Mouse (Mus musculus): ENCODE data around the gene Alpk1. TPM values are rescaled to one million over a fixed set of nuclear protein-coding genes. Genes with fewer than 3 reads are reported as not detected.
"Not testable (repeated sequence)": the region's sequence is repeated elsewhere in the genome, so short reads cannot be mapped to it uniquely, and the experiment has no call there.

The Alpk1 gene
- polyA plus RNA-seq, 1 experiment from 2014 or later, result 0.80 TPM

DNA sequence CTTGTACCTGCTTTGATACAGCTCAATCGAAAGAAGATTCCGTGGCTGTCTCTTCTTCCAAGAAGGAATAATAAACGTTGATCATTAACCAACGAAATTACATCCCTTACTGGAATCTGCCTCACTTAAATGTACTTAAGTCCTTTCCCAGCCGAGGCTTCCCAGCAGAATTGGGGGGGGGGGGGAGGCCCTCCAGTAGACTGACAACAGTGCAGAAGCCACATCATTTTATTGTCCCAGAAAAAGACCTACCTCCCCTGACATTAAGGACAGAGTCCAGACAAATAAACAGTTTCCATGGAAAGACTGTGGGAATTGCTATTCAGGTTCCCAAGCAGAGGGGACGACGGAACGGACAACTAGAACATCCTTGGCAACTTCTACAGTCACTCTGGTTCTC lies 8.6 kb upstream of the Alpk1 start:
- no peak overlapping the region for H3K27ac ChIP-seq (replicated peaks)
- H3K4me3 ChIP-seq, result peak overlapping the region; percentile 55
- 0 out of 2 replicates have a peak, but pooled peaks have one; percentile 2 for ATAC-seq (ENCODE audit: low read depth)
- no peaks in the 10 kb centered on the region for H3K9me3 ChIP-seq
- H3K9ac ChIP-seq, result no peak overlapping the region
- 17% methylated on average over 8 of the region's 8 CpGs for WGBS
- H3K27me3 ChIP-seq, result peaks cover 58% of the 10 kb centered on the region
- H3K36me3 ChIP-seq, result no peaks in the 10 kb centered on the region
- peak overlapping the region; percentile 82 for H3K4me2 ChIP-seq
- H3K4me1 ChIP-seq (replicated peaks), result peaks cover 24% of the 10 kb centered on the region

DNA sequence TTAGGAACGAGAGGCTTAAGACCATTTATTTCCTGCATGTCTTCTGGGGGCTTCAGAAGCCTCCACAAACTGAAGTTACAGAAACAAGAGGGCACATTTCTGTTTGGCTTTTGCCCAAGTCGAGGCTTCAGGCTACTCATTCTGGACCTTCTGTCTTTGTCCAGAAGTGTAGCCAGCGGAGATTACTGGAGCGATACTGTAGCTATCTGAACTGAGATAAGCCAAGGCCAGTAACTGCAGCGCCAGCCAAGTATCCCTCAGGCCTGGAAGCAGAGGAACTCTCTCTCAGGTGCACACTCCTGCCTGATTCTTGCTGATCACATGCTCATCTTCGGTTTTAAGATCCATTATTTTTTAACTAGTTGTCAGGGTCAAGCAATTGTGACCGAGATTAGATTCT lies 7.7 kb upstream of the Alpk1 start:
- no peak overlapping the region for H3K4me2 ChIP-seq
- no peaks in the 10 kb centered on the region for H3K9me3 ChIP-seq
- ATAC-seq (ENCODE audit: low read depth), result no peak
- 56% methylated on average over 7 of the region's 7 CpGs for whole genome bisulfite sequencing
- no peak overlapping the region for H3K4me3 ChIP-seq
- no peak overlapping the region for H3K27ac ChIP-seq (replicated peaks)
- H3K27me3 ChIP-seq, result peaks cover 58% of the 10 kb centered on the region
- H3K36me3 ChIP-seq, result no peaks in the 10 kb centered on the region
- no peak overlapping the region for H3K9ac ChIP-seq
- H3K4me1 ChIP-seq (replicated peaks), result peaks cover 24% of the 10 kb centered on the region

DNA sequence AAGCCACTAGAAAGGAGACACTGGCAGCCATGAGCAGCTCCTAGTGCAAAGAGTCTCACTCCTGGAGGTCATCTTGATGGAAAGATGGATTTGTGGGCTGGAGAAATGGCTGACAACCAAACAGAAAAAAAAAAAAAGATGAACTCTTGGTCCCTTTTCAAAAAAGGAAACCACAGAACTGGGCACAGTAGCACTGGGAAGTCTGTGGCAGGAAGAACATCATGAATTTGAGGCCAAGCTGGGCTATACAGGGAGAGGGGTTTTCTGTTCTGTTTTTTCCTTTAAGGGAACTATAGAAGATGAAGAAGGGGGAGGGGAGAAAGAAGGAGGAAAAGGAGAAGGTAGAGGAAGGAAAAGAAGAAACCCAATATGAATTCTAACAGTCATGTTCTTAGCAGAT lies 6.7 kb upstream of the Alpk1 start:
- Histone ChIP-seq H3K4me3 (no peak overlapping the region), H3K9me3 (no peaks in the 10 kb centered on the region), H3K36me3 (no peaks in the 10 kb centered on the region), H3K27ac (replicated peaks) (no peak overlapping the region), H3K4me1 (replicated peaks) (peaks cover 24% of the 10 kb centered on the region), H3K27me3 (peaks cover 53% of the 10 kb centered on the region), H3K4me2 (no peak overlapping the region), H3K9ac (no peak overlapping the region)
- ATAC-seq (ENCODE audit: low read depth), result no peak

DNA sequence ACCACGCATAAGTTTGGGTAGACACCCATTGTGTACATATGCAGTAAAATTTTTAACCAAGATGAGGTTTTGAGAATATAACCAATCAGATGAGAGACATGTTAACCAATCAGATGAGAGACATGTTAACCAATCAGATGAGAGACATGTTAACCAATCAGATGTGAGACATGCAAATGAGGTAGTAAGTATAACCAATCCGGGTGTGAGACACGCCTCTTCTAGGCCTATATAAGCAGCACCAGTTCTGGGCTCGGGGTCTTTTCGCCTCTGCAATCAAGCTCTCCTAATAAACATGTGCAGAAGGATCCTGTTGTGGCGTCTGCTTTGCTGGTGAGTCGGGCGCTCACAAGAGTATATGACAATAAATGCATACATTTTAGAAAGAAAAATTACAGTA lies 3.4 kb upstream of the Alpk1 start:
- H3K4me1 ChIP-seq (replicated peaks); H3K9ac ChIP-seq; H3K9me3 ChIP-seq; ATAC-seq (ENCODE audit: low read depth); H3K36me3 ChIP-seq; H3K4me3 ChIP-seq; H3K27ac ChIP-seq (replicated peaks); H3K4me2 ChIP-seq: not testable (repeated sequence)
- WGBS, result 95% methylated on average over 8 of the region's 8 CpGs
- peaks cover 26% of the 10 kb centered on the region for H3K27me3 ChIP-seq

DNA sequence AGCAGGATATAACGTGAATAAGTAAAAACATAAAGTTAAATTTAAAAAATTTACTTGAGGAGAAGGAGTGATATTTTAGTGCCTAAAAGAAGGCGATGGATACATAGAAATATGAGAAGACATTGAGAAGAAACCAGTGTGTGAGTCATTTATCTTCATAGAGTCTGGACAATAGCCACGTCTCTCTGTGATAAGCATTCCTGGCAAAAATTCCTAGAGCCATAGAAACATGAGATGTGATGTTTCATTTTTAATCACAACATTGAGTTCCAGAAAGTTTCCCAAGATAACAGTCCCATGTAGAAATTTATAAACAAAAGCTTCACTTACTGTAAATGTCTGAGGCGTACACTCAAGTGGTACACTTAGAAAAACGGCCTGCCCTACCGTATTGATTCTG lies 2.6 kb upstream of the Alpk1 start:
- H3K27ac ChIP-seq (replicated peaks), result no peak overlapping the region

DNA sequence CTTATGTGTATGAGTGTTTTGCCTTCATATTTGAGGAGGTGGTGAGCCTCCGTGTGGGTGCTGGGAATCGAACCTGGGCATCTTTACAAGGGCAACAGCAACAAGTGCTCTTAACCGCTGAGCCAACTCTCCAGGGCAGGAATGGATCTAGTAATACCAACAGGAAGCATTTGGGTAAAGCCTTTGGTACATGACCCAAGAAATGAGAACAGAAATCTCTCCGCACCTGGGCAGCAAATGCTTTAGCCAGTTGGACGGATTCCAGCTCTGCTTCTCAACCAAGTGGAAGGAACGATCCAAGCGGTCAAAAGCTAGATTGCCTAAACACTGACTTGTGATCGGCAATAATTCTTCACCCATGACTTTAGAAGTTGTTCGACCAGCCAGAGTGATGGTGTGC lies 594 bp upstream of the Alpk1 start:
- H3K9ac ChIP-seq, result no peak overlapping the region
- peaks cover 5% of the 10 kb centered on the region for H3K27me3 ChIP-seq
- no peak for ATAC-seq (ENCODE audit: low read depth)
- H3K27ac ChIP-seq (replicated peaks), result no peak overlapping the region
- H3K4me1 ChIP-seq (replicated peaks), result peaks cover 6% of the 10 kb centered on the region
- H3K9me3 ChIP-seq, result no peaks in the 10 kb centered on the region
- 90% methylated on average over 9 of the region's 9 CpGs for WGBS
- no peak overlapping the region for H3K4me3 ChIP-seq
- no peaks in the 10 kb centered on the region for H3K36me3 ChIP-seq
- no peak overlapping the region for H3K4me2 ChIP-seq

More for the DNA sequence above, 2.6 kb upstream of the Alpk1 start:
- Histone ChIP-seq H3K9ac (no peak overlapping the region), H3K4me3 (no peak overlapping the region), H3K36me3 (no peaks in the 10 kb centered on the region), H3K4me2 (no peak overlapping the region), H3K9me3 (no peaks in the 10 kb centered on the region), H3K4me1 (replicated peaks) (peaks cover 6% of the 10 kb centered on the region), H3K27me3 (peaks cover 19% of the 10 kb centered on the region)
- ATAC-seq (ENCODE audit: low read depth), result no peak
- 90% methylated on average over 6 of the region's 6 CpGs for WGBS

DNA sequence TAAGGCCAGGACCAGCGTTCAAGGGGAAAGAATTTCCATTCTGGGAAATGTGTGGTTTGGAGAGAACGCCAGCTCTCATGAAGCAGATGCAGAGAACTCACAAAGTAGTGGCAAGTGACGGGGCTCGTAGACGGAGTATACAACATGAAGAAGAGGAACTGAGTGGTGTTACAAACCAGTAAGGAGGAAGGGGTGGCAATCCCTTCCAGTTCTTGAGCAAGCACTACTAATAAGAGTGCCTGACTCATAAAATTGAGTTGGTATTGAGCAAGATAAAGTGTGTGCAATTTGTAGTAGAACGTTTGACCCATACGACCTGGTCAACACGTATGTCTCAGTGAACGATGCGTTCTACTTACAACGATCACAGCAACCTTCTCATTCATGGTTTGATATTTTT lies 11.2 kb downstream of the Alpk1 start:
- Histone ChIP-seq H3K9ac (no peak overlapping the region), H3K4me1 (replicated peaks) (no peaks in the 10 kb centered on the region), H3K27me3 (peaks cover 6% of the 10 kb centered on the region; the same call in 1 of the 2 replicates), H3K4me2 (no peak overlapping the region), H3K9me3 (no peaks in the 10 kb centered on the region), H3K4me3 (no peak overlapping the region), H3K36me3 (no peaks in the 10 kb centered on the region), H3K27ac (replicated peaks) (no peak overlapping the region)
- no peak for ATAC-seq (ENCODE audit: low read depth)
- WGBS, result 92% methylated on average over 11 of the region's 11 CpGs

DNA sequence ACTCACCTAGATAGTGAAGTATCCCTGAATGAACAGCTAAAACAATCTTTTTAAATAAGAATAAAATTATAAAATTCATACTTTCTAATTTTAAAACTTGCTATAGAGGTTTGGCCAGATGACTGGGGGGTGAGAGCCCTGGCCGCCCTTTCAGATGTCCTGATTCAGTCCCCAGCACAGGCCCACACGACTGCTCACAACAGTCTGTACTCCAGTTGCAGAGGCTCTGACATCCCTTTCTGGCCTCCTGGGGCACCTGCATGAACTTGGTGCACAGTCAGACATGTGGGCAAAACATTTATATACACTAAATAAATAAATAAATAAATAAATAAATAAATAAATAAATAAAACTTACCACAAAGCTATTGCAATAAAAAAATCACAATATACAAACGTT lies 14.4 kb downstream of the Alpk1 start:
- WGBS, result 77% methylated on average over 3 of the region's 3 CpGs
- no peaks in the 10 kb centered on the region for H3K36me3 ChIP-seq
- ATAC-seq (ENCODE audit: low read depth), result no peak
- no peak overlapping the region for H3K4me2 ChIP-seq
- H3K4me3 ChIP-seq, result no peak overlapping the region
- H3K27me3 ChIP-seq, result peaks cover 23% of the 10 kb centered on the region
- no peaks in the 10 kb centered on the region for H3K9me3 ChIP-seq
- H3K4me1 ChIP-seq (replicated peaks), result no peaks in the 10 kb centered on the region
- H3K9ac ChIP-seq, result no peak overlapping the region
- H3K27ac ChIP-seq (replicated peaks), result no peak overlapping the region

DNA sequence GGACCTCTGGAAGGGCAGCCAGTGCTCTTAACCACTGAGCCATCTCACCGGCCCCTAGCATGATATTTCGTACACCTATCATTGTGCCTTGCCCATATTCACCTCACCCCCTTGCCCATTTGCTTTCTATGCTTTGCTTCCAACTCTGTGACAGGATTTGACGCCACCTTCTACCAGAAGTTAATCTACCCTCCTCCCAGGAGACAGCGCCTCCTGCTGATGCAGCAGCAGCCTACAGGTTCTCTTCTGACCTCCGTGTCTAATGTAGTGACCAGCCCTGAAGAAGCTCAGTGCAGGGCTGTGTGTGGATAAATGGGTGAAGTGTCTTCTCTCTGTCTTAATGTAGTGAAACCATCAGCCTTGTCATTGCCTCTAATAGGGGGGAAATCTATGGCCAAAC lies 15.8 kb downstream of the Alpk1 start:
- Histone ChIP-seq H3K4me3 (no peak overlapping the region), H3K4me2 (no peak overlapping the region), H3K27ac (replicated peaks) (no peak overlapping the region), H3K27me3 (peaks cover 35% of the 10 kb centered on the region), H3K36me3 (no peaks in the 10 kb centered on the region), H3K9me3 (no peaks in the 10 kb centered on the region), H3K9ac (no peak overlapping the region), H3K4me1 (replicated peaks) (no peaks in the 10 kb centered on the region)
- 56% methylated on average over 5 of the region's 5 CpGs for WGBS
- no peak for ATAC-seq (ENCODE audit: low read depth)

DNA sequence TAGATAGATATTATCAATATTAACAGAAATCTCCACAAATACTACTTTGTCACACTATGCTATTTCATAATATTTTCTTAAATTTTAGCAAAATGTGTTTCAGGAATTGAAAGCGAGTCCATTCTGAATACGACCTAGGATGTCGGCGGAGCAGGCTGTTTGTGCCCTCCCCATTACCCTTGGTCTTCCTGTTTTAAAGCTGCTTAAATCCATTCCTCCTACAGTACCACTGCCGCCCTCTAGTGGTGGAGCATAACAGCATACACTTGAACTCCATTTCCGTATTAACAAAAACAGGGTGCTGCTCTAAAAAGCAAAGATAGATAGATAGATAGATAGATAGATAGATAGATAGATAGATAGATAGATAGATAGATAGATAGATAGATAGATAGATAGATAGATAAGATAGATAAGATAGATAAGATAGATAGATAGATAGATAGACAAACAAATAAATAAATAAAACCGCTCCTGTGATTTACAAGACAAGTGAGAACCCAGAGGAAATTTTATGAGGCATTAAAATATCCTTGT lies 17.2 kb downstream of the Alpk1 start:
- Histone ChIP-seq H3K9ac (no peak overlapping the region), H3K4me2 (no peak overlapping the region), H3K4me3 (no peak overlapping the region), H3K4me1 (replicated peaks) (peaks cover 9% of the 10 kb centered on the region), H3K27ac (replicated peaks) (no peak overlapping the region), H3K36me3 (no peaks in the 10 kb centered on the region), H3K27me3 (peaks cover 46% of the 10 kb centered on the region), H3K9me3 (no peaks in the 10 kb centered on the region)
- 23% methylated on average over 7 of the region's 7 CpGs for WGBS
- ATAC-seq (ENCODE audit: low read depth), result no peak

DNA sequence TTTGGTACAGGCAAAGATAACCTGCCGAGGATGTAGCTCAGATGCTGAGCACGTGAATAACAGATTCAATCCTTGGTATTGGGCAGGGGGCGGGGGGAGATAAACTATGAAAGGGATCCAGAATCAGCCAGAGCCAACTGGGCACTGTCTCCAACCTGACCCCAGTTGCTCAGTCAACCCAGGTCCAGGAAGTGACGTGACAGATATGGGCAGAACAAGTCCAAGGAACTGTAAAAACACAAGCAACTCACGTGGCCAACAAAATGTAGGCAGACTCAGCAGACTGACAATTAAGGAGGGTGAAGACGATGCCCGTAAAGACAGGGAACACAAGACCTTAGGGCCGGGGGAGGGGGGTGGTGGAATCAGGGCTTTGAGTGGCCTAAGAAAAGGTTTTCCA lies 17.9 kb downstream of the Alpk1 start:
- peaks cover 54% of the 10 kb centered on the region for H3K27me3 ChIP-seq
- no peaks in the 10 kb centered on the region for H3K9me3 ChIP-seq
- ATAC-seq (ENCODE audit: low read depth), result no peak
- H3K27ac ChIP-seq (replicated peaks), result no peak overlapping the region
- H3K9ac ChIP-seq, result no peak overlapping the region
- WGBS, result 59% methylated on average over 8 of the region's 8 CpGs
- H3K4me1 ChIP-seq (replicated peaks), result peaks cover 11% of the 10 kb centered on the region
- H3K4me2 ChIP-seq, result no peak overlapping the region
- no peak overlapping the region for H3K4me3 ChIP-seq
- no peaks in the 10 kb centered on the region for H3K36me3 ChIP-seq

DNA sequence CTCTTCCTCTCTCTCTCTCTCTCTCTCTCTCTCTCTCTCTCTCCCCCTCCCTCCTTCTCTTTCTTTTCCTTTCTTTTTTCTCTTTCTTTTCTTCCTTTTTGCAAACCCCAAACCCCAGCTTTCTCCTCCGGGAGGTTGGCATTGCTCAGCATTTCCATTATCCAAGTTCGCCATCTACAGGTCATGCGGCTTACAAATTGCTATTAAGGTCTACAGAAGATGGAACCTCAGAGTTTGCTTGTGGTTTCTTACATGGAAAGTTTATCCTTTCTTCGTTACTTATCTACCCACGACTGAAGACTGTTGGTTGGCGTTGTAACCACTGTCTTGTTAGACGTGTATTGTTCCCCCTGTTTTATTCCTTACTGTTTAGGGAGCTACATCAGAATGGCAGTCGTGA lies 21.1 kb downstream of the Alpk1 start:
- peaks cover 79% of the 10 kb centered on the region for H3K27me3 ChIP-seq
- H3K27ac ChIP-seq (replicated peaks), result no peak overlapping the region
- H3K9me3 ChIP-seq, result no peaks in the 10 kb centered on the region
- H3K4me2 ChIP-seq, result no peak overlapping the region
- H3K4me3 ChIP-seq, result no peak overlapping the region
- H3K4me1 ChIP-seq (replicated peaks), result peaks cover 11% of the 10 kb centered on the region
- no peak overlapping the region for H3K9ac ChIP-seq
- 17% methylated on average over 8 of the region's 8 CpGs for WGBS
- no peaks in the 10 kb centered on the region for H3K36me3 ChIP-seq
- ATAC-seq (ENCODE audit: low read depth), result no peak

DNA sequence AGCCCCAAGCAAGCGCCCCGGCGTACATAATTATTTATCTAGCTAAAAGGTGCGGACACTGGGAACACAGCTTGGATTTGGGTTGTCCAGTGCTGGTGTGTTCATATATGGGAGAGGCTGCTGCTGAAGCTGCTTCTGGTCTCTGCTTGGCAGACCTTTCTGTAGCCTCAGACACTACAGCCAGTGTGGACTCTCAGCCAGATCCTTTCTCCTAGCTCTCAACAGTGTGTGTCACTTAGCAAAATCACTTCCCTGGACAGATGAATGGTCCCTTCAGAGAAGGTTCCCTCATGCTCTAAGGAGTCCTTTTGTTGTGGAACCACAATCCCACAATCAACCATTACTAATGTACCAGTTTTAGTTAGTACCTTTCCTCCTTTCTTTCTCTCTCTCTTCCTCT lies 21.5 kb downstream of the Alpk1 start:
- no peak for ATAC-seq (ENCODE audit: low read depth)
- no peaks in the 10 kb centered on the region for H3K36me3 ChIP-seq
- no peak overlapping the region for H3K4me2 ChIP-seq
- no peak overlapping the region for H3K4me3 ChIP-seq
- no peaks in the 10 kb centered on the region for H3K9me3 ChIP-seq
- WGBS, result 15% methylated on average over 4 of the region's 4 CpGs
- H3K4me1 ChIP-seq (replicated peaks), result peaks cover 11% of the 10 kb centered on the region
- no peak overlapping the region for H3K27ac ChIP-seq (replicated peaks)
- peaks cover 83% of the 10 kb centered on the region for H3K27me3 ChIP-seq
- H3K9ac ChIP-seq, result no peak overlapping the region

Data from neural tube, embryonic 13.5 days (tissue).